Mouse (Mus musculus) embryonic facial prominence, embryonic 13.5 days (tissue): Measurements from ENCODE around the gene Fut2. TPM values are rescaled to one million over a fixed set of nuclear protein-coding genes. Genes with fewer than 3 reads are reported as not detected.

Source experiments
- ATAC-seq: fragments of 200-750 bp; cut with Nextera tagmentation; 2 replicates; pipeline ENCODE4 v1.8.0; 2017; ENCODE audit warnings: low read depth; ENCODE audit not compliant: insufficient number of reproducible peaks, insufficient read depth, low FRiP score, low TSS enrichment
- H3K27ac ChIP-seq: fragments of 300-500 bp; sonication (generic); 2 replicates; pipeline ENCODE4 v1.5.1; 2015; ENCODE audit warnings: moderate library complexity, mild to moderate bottlenecking, inconsistent platforms
- H3K27me3 ChIP-seq: fragments of 300-500 bp; sonication (generic); 2 replicates; pipeline ENCODE4 v1.6.1; 2015; ENCODE audit warnings: mild to moderate bottlenecking, inconsistent platforms
- H3K36me3 ChIP-seq: fragments of 300-500 bp; sonication (generic); 2 replicates; pipeline ENCODE4 v1.6.1; 2015; ENCODE audit warnings: mild to moderate bottlenecking, inconsistent platforms
- H3K4me1 ChIP-seq: fragments of 300-500 bp; sonication (generic); 2 replicates; pipeline ENCODE4 v1.6.1; 2015; ENCODE audit warnings: inconsistent platforms
- H3K4me2 ChIP-seq: fragments of 300-500 bp; sonication (generic); 2 replicates; pipeline ENCODE4 v1.6.1; 2015; ENCODE audit warnings: moderate library complexity, mild to moderate bottlenecking, inconsistent platforms
- H3K4me3 ChIP-seq: fragments of 300-500 bp; sonication (generic); 2 replicates; pipeline ENCODE4 v1.5.1; 2015; ENCODE audit warnings: mild to moderate bottlenecking, inconsistent platforms
- H3K9ac ChIP-seq: fragments of 300-500 bp; sonication (generic); 2 replicates; pipeline ENCODE4 v1.6.1; 2015; ENCODE audit warnings: mild to moderate bottlenecking, inconsistent platforms
- H3K9me3 ChIP-seq: fragments of 300-500 bp; sonication (generic); 2 replicates; pipeline ENCODE4 v1.6.1; 2016; ENCODE audit warnings: inconsistent platforms
- WGBS: fragments of 180-500 bp; shearing (Covaris S2); methylation state at CpG from one replicate; pipeline ENCODE4 v1.1.7; 2015; ENCODE audit warnings: mixed read lengths; 5-methylcytosine and 5-hydroxymethylcytosine counted together
- polyA plus RNA-seq: library from polyadenylated mRNA; unstranded; fragments of >200 nt; fragmentation: Nextera tagmentation; extraction: Ambion mirVana; gene quantifications from 2 replicates; pipeline ENCODE4 v1.2.1, GENCODE M21; 2015

Fut2 gene
- polyA plus RNA-seq, 1 experiment from 2014 or later, result 0.45 TPM

DNA sequence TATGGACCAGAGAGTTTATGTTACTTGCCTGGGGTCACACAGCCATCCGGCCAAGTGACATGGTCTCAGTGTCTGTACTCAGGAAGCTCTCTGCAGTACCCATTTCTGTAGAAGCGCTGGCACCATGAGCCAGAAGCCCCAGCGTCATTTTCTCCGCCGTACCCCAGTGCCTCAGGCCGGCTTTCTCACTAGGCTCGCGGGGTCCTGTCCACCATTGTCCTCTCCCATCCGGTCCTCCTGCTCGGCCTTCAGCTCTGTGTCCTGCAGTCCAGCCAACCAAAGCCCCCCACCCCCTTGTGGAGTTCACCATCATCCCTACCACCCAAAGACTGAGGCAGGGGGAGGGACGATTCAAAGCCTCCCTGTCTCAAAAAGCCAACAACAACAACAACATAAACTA, 35.4 kb upstream of the Fut2 start:
- Histone ChIP-seq H3K9me3 (no peaks in the 10 kb centered on the region), H3K9ac (0 out of 2 replicates have a peak overlapping the region, but pooled peaks have one; percentile 27), H3K36me3 (no peaks in the 10 kb centered on the region), H3K4me2 (no peak overlapping the region; the same call in 1 of the 2 replicates), H3K27me3 (peaks cover 28% of the 10 kb centered on the region), H3K27ac (no peak overlapping the region), H3K4me3 (peak overlapping the region; percentile 51), H3K4me1 (peaks cover 51% of the 10 kb centered on the region)
- ATAC-seq, result no peak
- WGBS, result 83% methylated on average over 11 of the region's 11 CpGs

DNA sequence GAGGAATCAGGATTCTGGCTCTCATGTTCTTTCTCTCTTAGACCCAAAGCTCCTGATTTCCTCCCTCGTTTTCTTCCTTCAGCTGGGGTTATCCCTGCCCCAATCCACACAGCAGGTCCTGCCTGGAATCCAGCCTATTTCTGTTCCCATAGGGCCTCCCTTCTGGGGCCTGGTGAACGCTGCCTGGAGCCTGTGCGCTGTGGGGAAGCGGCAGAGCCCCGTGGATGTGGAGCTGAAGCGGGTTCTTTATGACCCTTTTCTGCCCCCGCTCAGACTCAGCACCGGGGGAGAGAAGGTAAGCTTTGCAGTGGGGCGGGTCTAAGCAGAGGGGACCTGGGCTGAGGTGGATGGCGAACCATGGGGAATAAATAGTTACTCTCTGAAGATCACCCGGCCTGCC, 34.9 kb upstream of the Fut2 start:
- peak overlapping the region; percentile 92 for H3K4me2 ChIP-seq
- H3K4me1 ChIP-seq, result peaks cover 46% of the 10 kb centered on the region
- H3K9ac ChIP-seq, result peak overlapping the region; percentile 65
- peaks cover 28% of the 10 kb centered on the region for H3K27me3 ChIP-seq
- H3K27ac ChIP-seq, result peak overlapping the region; percentile 71
- 29% methylated on average over 11 of the region's 11 CpGs for WGBS
- no peaks in the 10 kb centered on the region for H3K9me3 ChIP-seq
- no peak for ATAC-seq
- peak overlapping the region; percentile 51 for H3K4me3 ChIP-seq
- no peaks in the 10 kb centered on the region for H3K36me3 ChIP-seq

DNA sequence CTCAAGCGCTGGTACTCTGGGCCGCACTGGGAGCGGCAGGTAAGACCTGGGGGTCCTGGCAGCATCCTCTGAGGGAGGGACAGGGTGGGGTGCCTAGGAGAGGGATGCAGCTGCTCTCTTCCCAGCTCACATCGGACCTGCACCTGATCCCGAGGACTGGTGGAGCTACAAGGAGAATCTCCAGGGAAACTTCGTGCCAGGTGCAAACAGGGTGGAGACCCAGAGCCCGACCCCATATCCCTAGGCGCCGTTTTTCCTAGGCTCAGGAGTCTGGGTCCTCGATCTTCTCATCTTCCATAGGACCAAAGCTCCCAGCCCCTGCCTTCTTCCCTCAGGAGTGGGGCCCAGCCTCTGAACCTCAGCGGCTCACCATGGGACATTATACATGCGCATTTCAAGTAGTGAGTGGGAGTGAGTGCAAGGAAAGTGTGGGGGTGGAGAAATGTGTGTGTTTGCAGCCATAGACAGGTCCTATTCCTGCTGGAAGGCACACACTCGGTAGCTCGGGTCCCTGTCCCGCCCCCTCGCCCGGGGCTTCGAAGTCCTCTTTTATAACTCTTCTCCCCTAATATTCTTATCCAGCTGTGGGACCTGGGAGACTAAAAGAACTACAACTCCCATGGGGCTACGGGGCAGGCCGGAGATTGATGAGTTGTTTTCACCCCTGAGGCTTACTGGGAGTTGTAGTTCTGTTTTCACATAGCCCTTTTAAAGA, 34.3 kb upstream of the Fut2 start:
- no peak; the same call in 1 of the 2 replicates for ATAC-seq
- Histone ChIP-seq H3K4me1 (peaks cover 42% of the 10 kb centered on the region), H3K4me2 (peak overlapping the region; percentile 92), H3K9me3 (no peaks in the 10 kb centered on the region), H3K9ac (peak overlapping the region; percentile 75), H3K27ac (peak overlapping the region; percentile 71; the same call in 1 of the 2 replicates), H3K4me3 (peak overlapping the region; percentile 51), H3K27me3 (peaks cover 28% of the 10 kb centered on the region), H3K36me3 (no peaks in the 10 kb centered on the region)
- under 1% methylated on average over 20 of the region's 20 CpGs for WGBS

DNA sequence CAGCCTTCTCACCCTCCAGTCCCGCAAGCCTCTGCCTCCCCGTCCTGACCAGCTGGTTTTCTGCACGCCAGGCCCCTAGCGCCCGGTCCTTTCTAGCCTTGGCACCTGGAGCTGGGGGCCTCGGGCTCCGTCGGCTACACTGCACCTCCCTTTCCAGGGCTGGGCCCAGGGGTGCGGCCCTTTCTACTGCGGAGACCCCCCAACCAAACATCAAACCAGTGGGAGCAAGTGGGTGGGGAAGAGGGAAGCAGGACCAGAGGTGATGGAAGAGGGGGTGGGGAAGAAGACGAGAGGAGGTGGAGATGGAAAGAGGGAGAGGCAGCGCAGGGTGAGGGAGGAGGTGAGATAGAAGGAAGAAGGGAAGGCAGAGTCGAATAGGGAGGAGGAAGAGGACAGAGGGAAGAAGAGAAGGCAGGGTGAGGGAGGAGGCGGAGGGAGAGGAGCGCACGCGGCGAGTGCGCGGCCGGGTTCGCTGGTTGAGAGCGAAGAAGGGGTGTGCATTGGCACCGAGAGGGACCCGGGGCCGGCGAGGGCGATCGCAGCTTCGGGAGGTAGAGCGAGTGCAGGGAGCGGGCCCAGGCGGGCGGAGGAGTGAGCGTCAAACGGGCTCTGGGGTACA, 33.4 kb upstream of the Fut2 start, which contains the start of gene Car11:
Gene Car11 (plus strand): TSS at position 321 of the 619 bp plus-strand sequence.
- Histone ChIP-seq H3K27ac (no peak within 1 kb of the TSS), H3K9ac (peak within 1 kb of the TSS; percentile 75), H3K4me2 (peak within 1 kb of the TSS; percentile 92), H3K9me3 (no peaks in the 10 kb centered on the region), H3K36me3 (no peaks in the 10 kb centered on the region), H3K27me3 (peaks cover 28% of the 10 kb centered on the region), H3K4me1 (peaks cover 45% of the 10 kb centered on the region), H3K4me3 (peak within 1 kb of the TSS; percentile 51)
- ATAC-seq, result no peak
- 2% methylated on average over 36 of the region's 36 CpGs for WGBS

DNA sequence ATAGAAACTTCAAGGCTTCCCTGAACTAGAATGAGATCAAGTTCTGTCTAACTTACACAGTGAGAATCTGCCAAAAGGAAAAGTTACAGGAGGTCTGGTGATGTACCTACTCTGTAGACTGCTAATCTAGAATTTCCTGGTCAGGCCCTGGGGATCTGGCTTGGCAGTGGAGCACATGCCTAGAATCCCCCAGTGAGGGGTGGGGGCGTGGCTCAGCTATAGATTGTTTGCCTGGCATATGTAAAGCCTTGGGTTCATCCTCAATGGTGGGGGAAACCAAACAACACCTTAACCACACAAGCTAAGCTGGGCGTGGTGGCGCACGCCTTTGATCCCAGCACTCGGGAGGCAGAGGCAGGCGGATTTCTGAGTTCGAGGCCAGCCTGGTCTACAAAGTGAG, 31.7 kb upstream of the Fut2 start:
- no peaks in the 10 kb centered on the region for H3K9me3 ChIP-seq
- WGBS, result 83% methylated on average over 7 of the region's 7 CpGs
- peaks cover 28% of the 10 kb centered on the region for H3K27me3 ChIP-seq
- H3K36me3 ChIP-seq, result no peaks in the 10 kb centered on the region
- no peak for ATAC-seq
- no peak overlapping the region for H3K9ac ChIP-seq
- H3K4me2 ChIP-seq, result no peak overlapping the region
- peaks cover 42% of the 10 kb centered on the region for H3K4me1 ChIP-seq
- no peak overlapping the region for H3K27ac ChIP-seq
- H3K4me3 ChIP-seq, result no peak overlapping the region

DNA sequence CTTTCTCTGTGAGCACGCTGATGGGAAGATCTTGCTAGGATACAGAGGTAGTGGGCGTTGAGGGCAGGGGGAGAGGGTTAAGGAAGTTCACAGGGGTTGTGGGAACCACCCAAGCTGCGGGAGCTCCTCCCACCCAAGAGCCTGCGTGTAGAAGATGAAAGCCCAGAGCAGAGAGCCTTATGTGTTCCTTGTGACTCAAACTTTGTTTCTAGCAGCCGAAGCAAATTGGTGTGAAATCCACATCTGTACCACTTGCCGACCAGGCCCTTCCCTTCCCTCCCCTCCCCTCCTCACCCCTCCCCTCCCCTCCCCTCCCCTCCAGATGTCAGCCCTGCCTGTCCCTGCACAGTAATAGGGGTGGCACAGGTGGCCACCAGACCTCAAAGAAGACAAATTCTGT, 28.9 kb upstream of the Fut2 start:
- 6% methylated on average over 6 of the region's 6 CpGs for WGBS
- no peaks in the 10 kb centered on the region for H3K9me3 ChIP-seq

DNA sequence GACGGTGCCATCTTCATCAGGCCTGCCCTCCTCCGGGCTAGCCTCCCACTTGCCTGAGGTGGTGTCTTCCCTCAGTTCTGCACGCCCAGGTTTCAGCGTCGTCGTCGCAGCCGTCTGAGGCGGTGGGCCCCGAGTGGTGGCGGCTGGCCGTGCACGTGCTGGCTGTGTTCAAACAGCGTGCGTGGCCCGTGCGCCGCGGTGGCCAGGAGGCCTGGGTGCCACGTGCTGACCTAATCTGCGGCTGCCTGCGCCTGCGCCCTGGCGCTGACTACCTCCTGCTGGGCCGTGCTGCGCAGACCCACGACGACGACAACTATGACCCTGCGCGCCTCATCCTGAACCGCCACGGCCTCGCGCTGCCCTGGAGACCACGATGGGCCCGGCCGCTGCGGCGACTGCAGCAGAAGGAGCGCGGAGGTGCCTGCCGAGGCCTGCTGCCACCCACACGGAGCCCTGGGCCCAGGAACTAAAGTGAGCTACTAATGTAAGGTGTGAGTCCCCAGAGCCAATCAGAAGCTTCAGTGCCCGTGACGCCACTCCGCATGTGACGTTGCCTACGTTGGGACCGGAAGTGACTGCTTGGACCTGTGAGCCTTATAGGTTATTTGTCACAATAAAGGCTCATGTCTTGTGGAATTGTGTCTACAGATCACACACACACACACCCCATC, 27.9 kb upstream of the Fut2 start, which contains the start of gene Sec1:
Gene Sec1 (minus strand): TSS at position 482 of the 671 bp plus-strand sequence.
- Histone ChIP-seq H3K27me3 (peaks cover 12% of the 10 kb centered on the region), H3K9me3 (no peaks in the 10 kb centered on the region), H3K4me2 (no peak within 1 kb of the TSS), H3K9ac (0 out of 2 replicates have a peak within 1 kb of the TSS, but pooled peaks have one; percentile 36), H3K36me3 (no peaks in the 10 kb centered on the region), H3K4me1 (peaks cover 17% of the 10 kb centered on the region), H3K27ac (peak within 1 kb of the TSS; percentile 75), H3K4me3 (no peak within 1 kb of the TSS)
- ATAC-seq, result peak; percentile 12; the same call in 1 of the 2 replicates
- 88% methylated on average over 50 of the region's 50 CpGs for WGBS

More for the DNA sequence above, 28.9 kb upstream of the Fut2 start:
- Histone ChIP-seq H3K36me3 (no peaks in the 10 kb centered on the region), H3K9ac (no peak overlapping the region), H3K4me2 (no peak overlapping the region), H3K4me1 (peaks cover 26% of the 10 kb centered on the region), H3K27ac (peak overlapping the region; percentile 75), H3K4me3 (no peak overlapping the region), H3K27me3 (peaks cover 22% of the 10 kb centered on the region)
- ATAC-seq, result peak; percentile 18; the same call in 1 of the 2 replicates

DNA sequence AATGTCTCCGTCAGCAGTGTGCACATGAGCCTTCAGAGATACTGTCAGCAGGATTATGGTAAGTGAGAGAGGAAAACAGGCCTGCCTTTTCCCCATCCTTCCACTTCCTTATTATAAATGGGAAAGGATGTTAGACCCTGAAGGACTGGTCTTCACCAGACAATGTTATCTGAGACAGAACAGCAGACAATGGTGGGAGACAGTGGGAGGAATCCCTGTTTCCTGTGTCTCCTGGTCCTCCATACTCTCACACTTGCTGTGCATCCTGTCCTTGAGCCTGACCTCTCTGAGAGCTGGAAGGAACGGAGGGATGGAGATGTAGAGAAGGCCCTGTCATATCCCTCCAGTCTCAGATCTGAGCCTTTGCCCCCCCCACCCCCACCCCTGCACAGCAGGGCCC, 26.2 kb upstream of the Fut2 start:
- Histone ChIP-seq H3K36me3 (no peaks in the 10 kb centered on the region), H3K4me3 (no peak overlapping the region), H3K27me3 (no peaks in the 10 kb centered on the region), H3K9me3 (no peaks in the 10 kb centered on the region), H3K9ac (no peak overlapping the region), H3K27ac (no peak overlapping the region), H3K4me2 (no peak overlapping the region), H3K4me1 (peaks cover 17% of the 10 kb centered on the region)
- no peak for ATAC-seq
- WGBS, result 74% methylated on average over 2 of the region's 2 CpGs

DNA sequence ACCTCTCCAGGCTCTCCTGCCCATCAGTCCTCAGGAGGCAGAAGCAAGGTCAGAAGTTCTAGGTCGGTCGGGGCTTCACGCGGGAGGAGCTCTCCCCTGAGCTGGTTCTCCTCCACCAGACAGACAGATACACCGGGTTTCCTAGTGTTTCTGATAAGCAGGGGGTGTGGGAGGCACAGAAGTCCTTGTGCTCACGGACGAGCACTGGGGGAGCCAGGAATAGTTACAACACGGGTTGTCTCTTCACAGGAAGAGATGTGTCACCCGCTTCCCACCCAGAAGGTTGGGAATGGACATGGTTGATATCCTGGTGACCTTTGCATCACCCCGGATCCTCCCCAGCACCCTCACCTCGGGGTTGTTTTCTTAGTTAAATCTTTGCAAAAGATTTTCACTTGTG, 23.6 kb upstream of the Fut2 start:
- no peak overlapping the region for H3K9ac ChIP-seq
- no peaks in the 10 kb centered on the region for H3K36me3 ChIP-seq
- H3K27me3 ChIP-seq, result no peaks in the 10 kb centered on the region
- H3K27ac ChIP-seq, result no peak overlapping the region
- H3K4me1 ChIP-seq, result peaks cover 32% of the 10 kb centered on the region
- ATAC-seq, result no peak
- no peak overlapping the region for H3K4me2 ChIP-seq
- H3K9me3 ChIP-seq, result no peaks in the 10 kb centered on the region
- 76% methylated on average over 11 of the region's 11 CpGs for WGBS
- H3K4me3 ChIP-seq, result no peak overlapping the region

DNA sequence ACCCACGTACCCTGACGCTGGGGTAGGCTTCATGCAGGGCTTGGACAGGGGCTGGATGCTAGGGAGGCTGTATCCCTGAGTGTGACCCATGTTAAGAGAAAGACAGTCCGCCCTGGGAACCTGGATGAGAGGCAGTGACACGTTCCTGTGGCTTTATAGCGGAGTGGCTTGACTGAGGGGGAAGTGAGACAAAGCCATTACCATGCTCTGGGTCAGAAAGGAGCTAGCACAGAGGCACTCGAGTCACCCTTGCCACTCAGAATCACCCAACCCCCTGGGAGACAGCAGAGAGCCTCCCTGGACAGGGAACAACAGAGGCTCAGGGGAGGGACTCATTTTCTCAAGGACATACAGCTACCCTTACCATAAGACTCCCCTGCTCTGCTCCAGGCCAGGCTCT, 22.9 kb upstream of the Fut2 start:
- Histone ChIP-seq H3K27me3 (no peaks in the 10 kb centered on the region), H3K4me1 (peaks cover 32% of the 10 kb centered on the region), H3K36me3 (no peaks in the 10 kb centered on the region), H3K9ac (no peak overlapping the region), H3K9me3 (no peaks in the 10 kb centered on the region), H3K4me3 (no peak overlapping the region), H3K27ac (no peak overlapping the region), H3K4me2 (no peak overlapping the region)
- WGBS, result 56% methylated on average over 6 of the region's 6 CpGs
- ATAC-seq, result no peak

DNA sequence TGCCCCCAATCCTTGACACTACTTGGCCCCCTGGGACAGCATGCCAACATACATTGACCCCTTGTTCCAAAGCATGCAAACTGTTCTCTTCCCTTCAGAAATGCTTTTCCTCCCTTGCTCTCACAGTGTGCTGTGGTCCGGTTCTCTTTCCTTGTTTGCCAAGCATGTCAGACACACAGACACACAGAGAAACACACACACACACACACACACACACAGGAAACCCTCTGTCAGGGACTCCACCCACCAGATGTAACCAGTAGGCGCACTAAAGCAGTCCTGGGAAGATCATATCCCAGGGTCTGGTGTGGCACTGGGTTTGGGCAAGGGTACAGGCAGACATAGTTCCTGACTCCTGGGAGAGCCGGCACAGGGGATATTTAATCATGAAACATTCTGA, 20.6 kb upstream of the Fut2 start:
- Histone ChIP-seq H3K27ac (peak overlapping the region; percentile 87; the same call in 1 of the 2 replicates), H3K36me3 (no peaks in the 10 kb centered on the region), H3K4me3 (no peak overlapping the region), H3K27me3 (no peaks in the 10 kb centered on the region), H3K4me1 (peaks cover 48% of the 10 kb centered on the region), H3K9me3 (no peaks in the 10 kb centered on the region), H3K4me2 (0 out of 2 replicates have a peak overlapping the region, but pooled peaks have one; percentile 44), H3K9ac (peak overlapping the region; percentile 21; the same call in 1 of the 2 replicates)
- no peak for ATAC-seq
- WGBS, result 70% methylated on average over 3 of the region's 3 CpGs
